Mouse (Mus musculus): ENCODE data around the gene Erp27.

- TF ChIP-seq CTCF (IDR thresholded peaks at IDR 0.05; ENCODE audit: low read depth), result no peak
- no peak for TF ChIP-seq EP300 (optimal IDR thresholded peaks at IDR 0.05)
Observed at GRCm38 (mm10) chr6:136954715-136955114, 32.7 kb upstream of the Erp27 start.

All from stomach, postnatal 0 days (tissue).